Mouse (Mus musculus): ENCODE measurements around the gene Gm49321. TPM values are rescaled to one million over a fixed set of nuclear protein-coding genes. Genes with fewer than 3 reads are reported as not detected.

Gene Gm49321
- total RNA-seq (2023), result 1 to 10 TPM; 5.6 to 9.2 TPM

DNA sequence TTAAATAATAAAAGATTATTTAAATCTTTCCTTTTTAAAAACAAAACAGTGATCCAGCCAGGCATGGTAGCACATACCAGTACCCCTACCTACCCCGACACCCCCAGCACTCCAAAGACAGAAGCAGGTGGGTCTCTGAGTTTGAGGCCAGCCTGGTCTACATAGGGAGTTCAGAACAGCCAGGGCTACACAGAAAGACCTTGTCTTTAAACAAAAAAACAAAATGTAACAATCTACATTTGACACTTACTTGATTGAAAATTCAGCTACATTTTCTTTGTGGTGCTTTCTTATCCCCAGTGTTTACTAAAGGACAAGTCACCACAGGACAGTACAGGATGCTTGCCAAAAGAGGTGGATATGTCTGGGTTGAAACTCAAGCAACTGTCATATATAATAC is at the start of gene Gm49321:
Gene Gm49321, plus strand, starts transcription at position 301 of the 400 bp plus-strand sequence.

DNA sequence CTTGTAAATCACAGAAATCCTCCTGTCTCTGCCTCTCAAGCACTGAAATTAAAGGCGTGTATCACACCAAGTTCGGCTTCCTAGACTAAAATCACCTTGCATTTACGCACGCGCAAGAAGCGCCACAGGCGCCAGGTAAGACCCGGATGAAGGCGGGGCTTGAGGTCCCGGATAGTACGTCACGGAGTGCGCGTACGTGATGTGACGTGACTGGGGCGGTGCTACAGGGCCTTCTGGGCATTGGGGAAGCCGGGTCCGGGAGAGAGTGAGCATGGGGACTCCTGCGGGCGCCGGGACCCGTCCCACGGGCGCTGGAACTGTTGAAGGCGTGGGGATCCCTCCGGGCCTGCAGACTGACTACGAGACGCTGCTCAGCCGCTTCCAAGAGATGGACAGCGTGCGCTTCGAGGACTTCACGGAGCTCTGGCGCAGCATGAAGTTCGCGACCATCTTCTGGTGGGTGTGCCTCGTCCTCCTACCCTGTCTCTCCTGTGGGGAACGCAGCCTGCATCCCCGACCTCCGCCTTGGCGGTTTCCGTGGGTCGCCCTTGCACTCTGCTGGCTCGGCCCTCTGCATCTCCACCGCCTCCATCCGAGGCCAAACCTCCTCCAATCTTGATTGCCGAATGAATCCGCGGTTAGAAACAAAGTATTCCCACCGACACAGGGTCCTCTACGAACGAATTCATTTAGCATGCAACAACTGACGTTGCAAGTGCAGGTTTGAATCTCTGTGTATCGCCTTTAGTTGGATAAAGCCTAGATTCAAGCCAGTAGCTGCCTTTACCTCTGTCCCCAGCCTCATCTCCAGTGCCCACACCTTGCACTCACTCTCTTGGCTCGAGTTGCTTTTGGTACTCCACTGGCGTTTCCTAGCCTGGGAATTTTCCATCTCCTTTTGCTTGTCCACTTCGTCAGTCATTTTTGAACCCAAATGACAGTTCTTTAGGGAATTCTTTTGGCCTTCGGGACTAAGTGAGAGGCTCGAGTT is 27.1 kb downstream of the Gm49321 start, which contains the start of gene Snapc1:
Gene Snapc1, plus strand, starts transcription at position 191 of the 991 bp plus-strand sequence.

DNA sequence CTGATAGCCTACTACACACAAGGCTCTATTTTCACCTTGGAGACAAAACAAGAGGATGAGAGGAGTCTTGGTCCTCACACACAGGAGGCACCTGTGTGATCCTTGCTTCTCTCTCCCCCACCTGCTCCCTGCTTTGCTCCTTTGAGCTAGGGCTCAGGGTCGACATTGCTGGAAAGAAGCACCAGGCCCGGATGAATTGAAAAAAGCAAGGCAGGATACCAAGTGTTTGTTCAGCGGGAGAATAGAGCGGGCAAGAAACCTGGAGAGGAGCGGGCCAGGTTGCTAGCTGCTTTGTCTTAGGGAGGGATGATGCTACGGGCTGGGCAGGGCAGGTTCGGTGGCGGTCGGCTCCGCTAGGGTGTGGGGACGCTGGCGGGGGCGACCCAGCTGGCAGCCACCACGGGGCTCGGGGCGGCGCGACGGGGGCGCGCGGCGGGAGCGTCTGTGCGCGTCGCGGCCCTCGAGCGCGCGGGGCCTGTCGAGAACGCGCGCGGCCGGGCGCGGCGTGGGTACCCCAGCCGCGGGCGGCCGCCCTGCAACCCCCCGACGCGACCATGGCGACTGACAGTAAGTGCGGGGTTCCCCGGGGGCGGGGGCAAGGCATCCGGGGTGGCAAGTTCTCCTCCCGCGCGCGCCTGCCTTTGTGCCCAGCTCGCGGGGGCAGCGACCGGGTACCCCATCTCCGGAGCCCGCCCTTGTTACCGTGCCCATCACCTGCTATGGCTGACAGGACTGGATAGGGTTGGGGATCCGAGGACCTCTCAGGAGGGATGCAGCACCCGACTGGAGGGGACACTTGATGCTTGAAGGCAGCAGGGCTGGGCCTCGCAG is 60.1 kb downstream of the Gm49321 start, which contains the start of gene Syt16:
Gene Syt16, plus strand, starts transcription at position 365 of the 831 bp plus-strand sequence.

Other genes starting within 250 kb of the Gm49321 start
- gene Hif1a, start 36.3 kb upstream of the Gm49321 start, total RNA-seq (2023), result 10 to 100 TPM; 42.0 to 48.9 TPM
- 10 to 100 TPM in 1 of 2 experiments, 1 to 10 TPM in 1; 9.1 to 11.1 TPM for gene Snapc1, start 26.8 kb downstream of the Gm49321 start, total RNA-seq (2023)
- gene Syt16, start 60.0 kb downstream of the Gm49321 start, total RNA-seq (2023), result not detected